Mouse (Mus musculus) kidney, adult 10 weeks (tissue): ENCODE data around the gene Dpp3. TPM values are rescaled to one million over a fixed set of nuclear protein-coding genes. Genes with fewer than 3 reads are reported as not detected.

Experiments used
- polyA plus RNA-seq: library from polyadenylated mRNA; stranded (reverse); fragments of 350-450 nt; fragmentation: Illumina TruSeq; extraction: RNeasy Lipid Tissue Mini Kit (QIAGEN cat#74804); gene quantifications from one replicate; pipeline ENCODE4 v1.2.3, GENCODE M21; 2014; ENCODE audit warnings: low read depth, low replicate concordance

Dpp3 gene
- polyA plus RNA-seq, result 1.1 TPM

DNA sequence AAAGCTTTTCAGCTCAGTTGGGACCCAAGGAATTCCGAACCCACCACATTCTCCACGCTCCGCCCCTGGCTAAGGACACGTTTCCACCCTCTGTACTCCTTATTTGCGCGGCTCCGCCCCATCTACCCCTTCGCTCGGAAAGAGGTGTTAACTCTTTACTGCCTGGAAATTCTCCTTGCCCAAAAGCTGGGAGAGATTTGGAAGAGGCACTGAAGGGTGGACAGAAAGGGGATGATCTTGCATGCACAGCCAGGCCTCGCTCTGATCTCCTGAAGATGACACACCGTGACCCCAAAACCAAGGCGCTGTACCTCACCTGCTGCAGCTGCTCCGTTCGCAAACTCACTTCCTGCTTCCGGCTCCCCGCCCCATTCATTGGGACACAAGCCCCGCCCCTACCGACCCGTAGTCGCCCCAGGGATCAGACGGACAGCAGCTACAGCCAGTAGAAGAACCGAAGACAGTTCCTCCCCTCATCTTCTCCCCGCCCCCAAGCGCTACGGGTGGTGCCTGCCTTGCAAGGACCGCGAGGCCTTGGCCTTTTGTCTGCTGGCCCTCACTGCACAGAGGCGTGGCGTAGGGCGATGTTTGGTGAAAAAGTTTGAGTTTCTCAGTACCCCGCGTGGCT lies at the start of gene Dpp3:
TSS of gene Dpp3 (minus strand) at position 384 of the 628 bp plus-strand sequence.

GRCm38 (mm10) chr19:4961928-4962601 lies 34.0 kb upstream of the Dpp3 start, which contains the start of gene Mrpl11:
TSS of gene Mrpl11 (plus strand) at chr19:4962147.

GRCm38 (mm10) chr19:4942551-4943252 lies 14.6 kb upstream of the Dpp3 start, which contains the start of gene Peli3:
TSS of gene Peli3 (minus strand) at chr19:4943127.

DNA sequence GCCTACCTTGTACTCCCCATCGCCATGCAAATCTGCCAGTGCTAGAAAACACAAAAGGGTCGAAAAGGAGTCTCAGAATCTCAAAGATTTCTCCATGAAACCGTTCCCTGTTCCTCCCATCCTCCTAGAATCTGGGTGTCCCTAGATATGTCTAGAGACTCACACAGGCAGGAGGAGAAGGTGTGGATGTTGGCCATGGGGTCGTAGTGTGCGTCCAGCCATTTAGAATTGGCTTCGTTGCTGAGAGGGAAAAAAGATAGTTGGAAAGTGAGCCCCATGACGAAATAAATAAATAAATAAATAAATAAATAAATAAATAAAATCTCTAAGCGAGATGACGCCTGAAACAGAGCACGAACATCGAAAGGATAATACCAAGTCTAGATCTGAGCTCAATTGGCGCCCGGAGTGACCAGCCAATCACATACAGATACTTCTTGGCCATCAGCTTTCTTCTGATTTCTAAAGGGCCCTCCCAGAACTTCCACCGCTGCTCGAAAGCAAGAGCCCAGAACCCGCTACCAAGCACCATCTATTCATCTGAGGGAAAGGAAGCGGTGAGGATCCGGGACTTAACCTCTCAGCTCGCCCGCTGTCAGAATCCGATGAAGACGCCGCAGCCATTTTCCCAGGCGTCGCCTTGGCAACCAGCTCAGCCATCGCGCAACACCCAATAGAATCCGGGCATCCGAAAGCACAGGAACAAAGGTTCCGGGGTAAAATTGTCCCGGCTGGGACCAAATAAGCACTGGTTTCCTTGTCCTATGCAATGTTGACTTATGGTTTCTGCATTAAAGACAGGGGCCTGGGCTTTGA lies 21.9 kb downstream of the Dpp3 start, which contains the start of gene Bbs1:
TSS of gene Bbs1 (minus strand) at position 650 of the 816 bp plus-strand sequence.

GRCm38 (mm10) chr19:4878405-4879323 lies 49.4 kb downstream of the Dpp3 start, which contains the start of gene Zdhhc24:
TSS of gene Zdhhc24 (plus strand) at chr19:4878668.

DNA sequence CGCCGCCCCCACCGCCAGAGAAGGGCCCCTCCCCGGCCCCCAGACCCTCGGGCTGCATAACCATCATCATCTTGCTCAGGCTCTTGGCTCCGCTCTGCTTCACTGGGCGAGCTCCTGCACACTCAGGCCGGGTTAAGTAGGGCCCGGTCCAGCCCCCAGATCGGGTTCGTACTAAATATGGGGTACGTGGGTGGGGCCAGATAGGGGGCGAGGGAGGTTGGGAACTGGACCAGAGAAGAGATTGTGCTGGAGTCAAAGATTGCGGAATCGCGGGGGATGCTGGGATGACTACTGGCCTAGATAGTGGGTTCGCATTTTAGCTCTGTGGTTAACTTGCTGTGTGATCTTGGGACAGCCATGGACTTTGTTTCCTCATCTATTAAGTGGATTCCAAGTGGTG lies 50.3 kb downstream of the Dpp3 start, which contains the start of gene Actn3:
TSS of gene Actn3 (minus strand) at position 125 of the 400 bp plus-strand sequence.

Other genes with a start within 250 kb of the Dpp3 start
- 0.28 TPM for gene Gm960, start 229.6 kb downstream of the Dpp3 start, polyA plus RNA-seq
- 1.0 TPM for gene Sptbn2, start 217.1 kb downstream of the Dpp3 start, polyA plus RNA-seq
- gene Rbm4b, start 171.8 kb downstream of the Dpp3 start, polyA plus RNA-seq, result 14.6 TPM
- 8.5 TPM for gene Rbm4, start 134.4 kb downstream of the Dpp3 start, polyA plus RNA-seq
- 15.8 TPM for gene Gm21992, start 116.7 kb downstream of the Dpp3 start, polyA plus RNA-seq
- gene Rbm14, start 116.7 kb downstream of the Dpp3 start, polyA plus RNA-seq, result 5.0 TPM
- gene Ccs, start 89.0 kb downstream of the Dpp3 start, polyA plus RNA-seq, result 1.3 TPM
- gene Ccdc87, start 88.9 kb downstream of the Dpp3 start, polyA plus RNA-seq, result 0.12 TPM
- gene Ctsf, start 73.2 kb downstream of the Dpp3 start, polyA plus RNA-seq, result 29.8 TPM
- not detected for gene Actn3, start 50.4 kb downstream of the Dpp3 start, polyA plus RNA-seq
- gene Zdhhc24, start 49.6 kb downstream of the Dpp3 start, polyA plus RNA-seq, result 18.3 TPM
- 6.8 TPM for gene Bbs1, start 21.7 kb downstream of the Dpp3 start, polyA plus RNA-seq
- 0.44 TPM for gene Peli3, start 14.8 kb upstream of the Dpp3 start, polyA plus RNA-seq
- 20.5 TPM for gene Mrpl11, start 33.9 kb upstream of the Dpp3 start, polyA plus RNA-seq
- gene Npas4, start 62.0 kb upstream of the Dpp3 start, polyA plus RNA-seq, result not detected
- gene Slc29a2, start 95.6 kb upstream of the Dpp3 start, polyA plus RNA-seq, result not detected
- 26.8 TPM for gene B4gat1, start 110.5 kb upstream of the Dpp3 start, polyA plus RNA-seq
- 0.85 TPM for gene AC124502.3, start 110.6 kb upstream of the Dpp3 start, polyA plus RNA-seq
- gene Brms1, start 113.1 kb upstream of the Dpp3 start, polyA plus RNA-seq, result not detected
- 0.16 TPM for gene Rin1, start 122.2 kb upstream of the Dpp3 start, polyA plus RNA-seq
- 0.20 TPM for gene Cd248, start 139.8 kb upstream of the Dpp3 start, polyA plus RNA-seq
- gene Tmem151a, start 157.2 kb upstream of the Dpp3 start, polyA plus RNA-seq, result not detected
- 28.2 TPM for gene Yif1a, start 160.3 kb upstream of the Dpp3 start, polyA plus RNA-seq
- not detected for gene Cnih2, start 170.2 kb upstream of the Dpp3 start, polyA plus RNA-seq
- 2.5 TPM for gene Rab1b, start 178.8 kb upstream of the Dpp3 start, polyA plus RNA-seq
- gene Klc2, start 190.3 kb upstream of the Dpp3 start, polyA plus RNA-seq, result 1.9 TPM